Comparison of ENCODE assay signal across 32 mouse cellular contexts in the genomic region with DNA sequence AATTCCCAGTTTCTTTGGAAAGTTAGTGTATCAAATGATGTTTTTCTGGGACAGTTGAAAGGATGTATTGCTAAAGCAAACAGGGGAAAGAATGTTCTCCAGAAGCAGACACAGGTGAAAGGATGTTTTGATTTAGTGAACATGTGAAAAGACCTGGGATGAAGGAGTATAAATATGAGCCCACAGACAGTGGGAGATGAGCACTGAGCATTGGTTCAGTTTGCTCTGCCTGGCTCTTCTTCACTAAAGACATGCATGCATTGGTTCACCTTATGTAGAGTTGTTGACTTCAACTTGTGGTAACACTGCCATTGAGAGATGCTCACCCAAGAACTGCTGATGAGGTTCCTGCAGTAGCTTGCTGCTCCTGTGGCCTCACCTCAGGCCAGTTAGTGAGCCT. TPM values are rescaled to one million over a fixed set of nuclear protein-coding genes. Genes with fewer than 3 reads are reported as not detected.
DNase-seq lines count a peak whose midpoint lies in the region; ATAC-seq and TF ChIP-seq lines count a peak whose summit lies in the region.
"Had no signal": no experiment of that assay in that cellular context is flagged by ENCODE, and none has a peak within 500 bp of the region (broad histone marks: within the 10 kb centered on the region; RNA-seq: fewer than 3 reads in every experiment).

No protein-coding gene starts in this region.

- TF ChIP-seq CTCF in spleen, adult 2 months (IDR thresholded peaks at IDR 0.05; ENCODE audit: extremely low read depth, insufficient read depth, insufficient read length, insufficient replicate concordance), result no peak

- H3K9ac ChIP-seq in liver, embryonic 13.5 days, result no peak overlapping the region
- H3K9ac ChIP-seq: embryonic facial prominence, embryonic 12.5 days; heart, embryonic 13.5 days; midbrain, embryonic 15.5 days; neural tube, embryonic 12.5 days had no signal

- TF ChIP-seq POLR2A in spleen, adult 2 months (IDR thresholded peaks at IDR 0.05; ENCODE audit: low read depth, low read length), result no peak

- H3K36me3 ChIP-seq in liver, embryonic 13.5 days, result no peaks in the 10 kb centered on the region
- no peaks in the 10 kb centered on the region for H3K36me3 ChIP-seq in spleen, adult 2 months (ENCODE audit: control insufficient read depth, insufficient read depth, low read length)
- H3K36me3 ChIP-seq: embryonic facial prominence, embryonic 12.5 days; heart, embryonic 13.5 days; midbrain, embryonic 15.5 days; neural tube, embryonic 12.5 days had no signal

- no peak overlapping the region for H3K4me2 ChIP-seq in liver, embryonic 13.5 days
- H3K4me2 ChIP-seq: embryonic facial prominence, embryonic 12.5 days; heart, embryonic 13.5 days; midbrain, embryonic 15.5 days; neural tube, embryonic 12.5 days had no signal

- H3K4me3 ChIP-seq in liver, embryonic 13.5 days (replicated peaks), result no peak overlapping the region
- no peak overlapping the region for H3K4me3 ChIP-seq in spleen, adult 2 months (ENCODE audit: extremely low read depth, insufficient read depth, insufficient read length)
- H3K4me3 ChIP-seq: embryonic facial prominence, embryonic 12.5 days; heart, adult 2 months; heart, embryonic 13.5 days; midbrain, embryonic 15.5 days; neural tube, embryonic 12.5 days had no signal

- H3K9me3 ChIP-seq in liver, embryonic 13.5 days (replicated peaks), result no peaks in the 10 kb centered on the region
- H3K9me3 ChIP-seq: embryonic facial prominence, embryonic 12.5 days; heart, embryonic 13.5 days; midbrain, embryonic 15.5 days; neural tube, embryonic 12.5 days had no signal

- peak overlapping the region; percentile 27; the same call in 1 of the 2 replicates for H3K27ac ChIP-seq in liver, embryonic 13.5 days
- H3K27ac ChIP-seq in spleen, adult 2 months (ENCODE audit: insufficient read depth, low read length), result peak overlapping the region; percentile 79
- H3K27ac ChIP-seq: embryonic facial prominence, embryonic 12.5 days; heart, adult 2 months; heart, embryonic 13.5 days; midbrain, embryonic 15.5 days; neural tube, embryonic 12.5 days had no signal

- H3K4me1 ChIP-seq in liver, embryonic 13.5 days (replicated peaks), result no peaks in the 10 kb centered on the region
- peaks cover 15% of the 10 kb centered on the region; the same call in 1 of the 2 replicates for H3K4me1 ChIP-seq in spleen, adult 2 months (ENCODE audit: control insufficient read depth, insufficient read depth, insufficient read length)
- H3K4me1 ChIP-seq: embryonic facial prominence, embryonic 12.5 days; heart, embryonic 13.5 days; midbrain, embryonic 15.5 days; neural tube, embryonic 12.5 days had no signal

- no peak for ATAC-seq in liver, embryonic 13.5 days (ENCODE audit: low read depth)
- ATAC-seq in common myeloid progenitor, adult 5-6 weeks (replicated peaks; ENCODE audit: low read depth, poor library complexity, severe bottlenecking), result 0 out of 2 replicates have a peak, but pooled peaks have one; percentile 3
- ATAC-seq in frontal cortex, adult (ENCODE audit: low TSS enrichment), result no peak
- ATAC-seq: forebrain, embryonic 14.5 days; hindbrain, embryonic 16.5 days; intestine, postnatal 0 days; midbrain, embryonic 15.5 days had no signal

- no peak for DNase-seq in liver, embryonic 13.5 days
- DNase-seq in liver, result no peak
- no peak for DNase-seq in spleen, adult 2 months (ENCODE audit: low read depth in 1 of 2, low spot score in 2 of 2)
- DNase-seq in spleen, adult 12 weeks (ENCODE audit: low spot score), result no peak
- DNase-seq in naive thymus-derived CD4-positive, alpha-beta T cell, adult 2 months (ENCODE audit: low read depth), result peak; percentile 37
- DNase-seq in embryo, embryonic 9.5 days (ENCODE audit: extremely low spot score), result no peak
- DNase-seq: adrenal gland, adult 2 months; adrenal gland, postnatal 36 days; cerebellum, adult 2 months; cerebellum, postnatal 25 days; gastrocnemius, postnatal 36 days; heart, postnatal 14 days; kidney, adult 9 months; kidney, postnatal 10 days; layer of hippocampus, postnatal 36 days; left cerebral cortex, postnatal 4 days; lung, adult 18-20 months; lung, postnatal 14 days; right cerebral cortex, adult 18-20 months had no signal

- H3K27me3 ChIP-seq in liver, embryonic 13.5 days, result no peaks in the 10 kb centered on the region
- H3K27me3 ChIP-seq in spleen, adult 2 months (ENCODE audit: control insufficient read depth, insufficient read depth, low read length), result no peaks in the 10 kb centered on the region
- H3K27me3 ChIP-seq: embryonic facial prominence, embryonic 12.5 days; heart, embryonic 13.5 days; midbrain, embryonic 15.5 days; neural tube, embryonic 12.5 days had no signal

RNA-seq across cellular contexts. Expression of a gene that starts 9.4 kb away (rescaled TPM):
- 0.41 and 0.47 TPM in 2 replicates for polyA plus RNA-seq in liver, embryonic 13.5 days (2015; fragmentation: Nextera tagmentation; extraction: Ambion mirVana)
- polyA plus RNA-seq in spleen, adult 2 months (2012; rRNA removed), result 1.6 and 1.8 TPM in 2 replicates
- total RNA-seq in common myeloid progenitor, adult 5-6 weeks (2017), result 11.3 and 20.6 TPM in 2 replicates
- total RNA-seq: adrenal gland, postnatal 36 days; gastrocnemius, adult 18-20 months; gastrocnemius, postnatal 36 days; heart, adult 2 months; layer of hippocampus, postnatal 36 days had no signal
- polyA plus RNA-seq: adrenal gland, adult 2 months; cerebellum, adult 2 months; heart, embryonic 13.5 days; hindbrain, embryonic 11.5 days; testis, adult 2 months had no signal
